Mouse (Mus musculus): ENCODE data around the gene Samhd1.

Gene Samhd1

DNA sequence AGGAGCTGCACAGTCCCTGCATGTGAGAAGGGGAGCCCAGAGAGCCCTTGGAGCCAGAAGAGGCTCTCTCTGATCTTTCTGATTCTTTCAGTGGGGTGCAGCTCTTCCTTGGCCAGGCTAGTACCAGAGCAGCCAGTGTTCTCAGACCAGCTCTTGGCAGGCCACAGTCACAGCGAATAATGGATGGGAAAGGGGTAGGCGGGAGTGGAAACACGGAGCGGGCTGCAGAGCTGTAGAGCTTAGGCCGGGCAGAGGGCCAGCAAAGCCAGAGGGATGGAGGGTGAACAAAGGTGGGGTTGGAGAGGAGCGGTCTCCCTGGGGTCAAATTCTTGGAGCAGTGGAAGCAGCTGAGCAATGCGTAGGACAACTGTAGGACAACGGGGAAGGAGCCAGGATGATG lies 43.0 kb downstream of the Samhd1 start:
- no peak for DNase-seq

DNA sequence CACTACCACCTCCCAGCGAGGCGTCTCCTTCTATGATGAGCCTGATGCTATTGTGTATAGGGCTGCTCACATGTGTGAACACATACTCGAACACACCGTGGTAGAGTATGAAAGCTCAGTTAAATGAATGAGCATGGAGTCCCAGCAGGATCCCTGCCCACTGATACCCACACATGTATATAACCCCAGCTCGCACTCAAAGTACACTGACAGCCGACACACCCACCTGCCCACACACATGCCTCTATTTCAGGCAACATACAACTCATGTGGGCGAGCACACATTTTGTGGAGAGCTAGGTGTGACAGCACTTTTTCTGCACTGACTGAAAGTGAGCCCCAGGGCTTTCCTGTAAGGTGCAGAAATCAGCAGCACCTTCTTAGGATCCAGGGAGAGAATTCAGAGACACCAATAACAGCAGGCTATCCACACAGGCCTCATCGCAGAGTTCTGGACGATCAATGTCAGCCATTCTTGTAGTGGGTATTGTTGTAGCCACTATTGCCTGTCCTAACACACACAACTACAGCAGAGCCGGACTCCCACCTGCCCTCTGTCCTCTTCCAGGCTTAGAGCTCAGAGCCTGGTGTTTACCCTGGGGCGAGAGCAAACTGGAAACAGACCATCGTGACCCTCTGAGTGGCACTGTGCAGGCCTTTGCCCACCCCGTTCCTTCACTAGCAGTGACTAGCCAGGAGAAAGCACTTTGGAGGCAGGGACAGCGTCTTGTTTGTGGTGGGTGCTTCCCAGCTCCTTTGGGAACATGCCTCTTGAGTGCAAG lies 47.3 kb downstream of the Samhd1 start:
- peak; percentile 67 for DNase-seq

DNA sequence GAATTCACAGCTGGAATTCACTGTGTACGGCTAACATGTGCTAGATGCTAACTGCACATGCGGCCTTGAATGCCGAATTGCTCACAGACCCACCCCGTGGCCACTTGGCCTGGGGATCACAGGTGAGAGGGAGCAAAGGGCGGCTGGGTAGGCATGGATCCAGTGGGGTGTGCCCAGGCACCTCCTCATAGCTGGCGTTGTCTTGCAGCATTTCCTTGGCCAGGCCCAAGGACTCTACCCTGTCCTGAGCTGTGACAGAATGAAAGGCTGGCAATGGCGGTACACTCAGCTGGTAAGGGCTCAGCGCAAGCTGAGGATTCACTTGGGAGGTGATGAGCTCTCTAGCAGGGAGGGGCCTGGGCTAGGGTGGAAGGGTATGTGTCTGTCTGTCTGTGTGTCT lies 48.3 kb downstream of the Samhd1 start, which contains the start of gene Tldc2:
Gene Tldc2 (plus strand): TSS at position 260 of the 400 bp plus-strand sequence.
- no peak for DNase-seq

DNA sequence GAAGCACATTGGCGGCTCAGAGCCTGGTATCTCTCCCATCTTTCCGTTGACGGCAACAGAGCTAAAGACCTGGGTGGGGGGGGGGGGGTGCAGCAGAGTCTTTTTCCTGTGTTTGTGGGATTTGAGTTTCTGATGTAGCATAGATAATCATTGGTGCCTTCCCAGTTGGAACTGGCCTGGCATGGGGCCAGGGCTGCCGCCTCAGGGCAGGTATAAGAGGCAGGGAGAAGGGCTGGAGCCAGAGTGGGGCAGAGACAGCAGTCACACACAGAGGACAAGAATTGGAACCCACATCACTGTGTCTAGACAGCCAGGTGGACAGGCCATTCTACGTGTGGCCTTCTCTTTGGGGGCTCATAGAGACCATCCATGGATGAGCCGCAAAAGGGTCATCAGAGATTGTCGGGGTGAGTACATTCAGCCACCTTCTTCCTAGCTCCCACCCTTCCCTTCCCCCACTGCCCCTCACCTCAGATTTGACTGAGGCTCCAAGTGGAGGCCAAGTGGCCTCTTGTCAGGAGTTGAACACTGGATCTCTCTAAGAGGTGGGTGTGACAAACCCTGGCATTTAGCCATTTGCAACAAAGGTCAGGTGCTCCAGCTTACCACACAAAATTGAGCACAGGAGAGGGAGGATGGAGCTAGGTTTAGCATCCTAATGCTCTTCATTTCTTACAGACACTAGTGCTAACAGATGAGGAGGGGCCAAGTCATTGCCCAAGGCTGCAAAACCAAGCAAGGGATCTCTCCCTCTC lies 50.1 kb downstream of the Samhd1 start:
- DNase-seq = no peak

DNA sequence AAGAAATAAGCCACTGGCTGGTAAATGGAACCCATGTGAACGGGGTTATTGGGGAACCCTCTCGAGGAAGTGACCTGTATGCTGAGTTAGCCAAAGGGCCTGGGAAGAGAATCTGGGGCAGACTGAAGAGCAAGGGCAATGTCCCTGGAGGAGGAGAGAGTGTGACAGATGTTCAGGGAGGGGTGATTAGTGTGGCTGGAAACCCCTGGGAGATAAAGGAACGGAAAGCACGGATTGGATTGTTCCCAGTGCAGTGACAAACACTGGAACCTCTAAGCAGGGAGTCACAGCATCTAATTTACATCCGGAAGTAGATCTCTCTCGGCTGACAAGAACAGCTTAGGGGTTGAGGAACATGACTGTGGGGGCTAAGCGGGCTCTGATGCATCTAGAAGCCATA lies 53.1 kb downstream of the Samhd1 start:
- DNase-seq = no peak

DNA sequence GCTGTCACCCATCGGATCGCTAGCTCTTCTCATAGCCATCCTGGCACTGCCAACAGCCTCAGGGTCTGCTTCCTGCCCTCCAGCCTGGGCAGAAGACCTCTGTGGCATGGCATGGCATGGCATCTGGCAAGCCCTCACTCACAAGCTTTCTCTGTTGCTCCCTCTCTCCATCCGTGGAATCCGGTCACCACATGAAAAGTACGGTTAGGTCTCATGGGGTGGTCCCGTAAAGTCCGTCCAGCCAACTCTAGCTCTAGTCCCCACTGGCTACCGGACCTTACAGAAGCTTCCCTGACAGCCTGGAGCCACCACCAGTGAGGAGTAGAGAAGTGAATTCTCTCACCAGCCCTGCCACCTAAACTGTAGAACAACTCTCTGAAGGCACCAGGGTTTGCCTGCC lies 53.7 kb downstream of the Samhd1 start:
- DNase-seq = no peak

DNA sequence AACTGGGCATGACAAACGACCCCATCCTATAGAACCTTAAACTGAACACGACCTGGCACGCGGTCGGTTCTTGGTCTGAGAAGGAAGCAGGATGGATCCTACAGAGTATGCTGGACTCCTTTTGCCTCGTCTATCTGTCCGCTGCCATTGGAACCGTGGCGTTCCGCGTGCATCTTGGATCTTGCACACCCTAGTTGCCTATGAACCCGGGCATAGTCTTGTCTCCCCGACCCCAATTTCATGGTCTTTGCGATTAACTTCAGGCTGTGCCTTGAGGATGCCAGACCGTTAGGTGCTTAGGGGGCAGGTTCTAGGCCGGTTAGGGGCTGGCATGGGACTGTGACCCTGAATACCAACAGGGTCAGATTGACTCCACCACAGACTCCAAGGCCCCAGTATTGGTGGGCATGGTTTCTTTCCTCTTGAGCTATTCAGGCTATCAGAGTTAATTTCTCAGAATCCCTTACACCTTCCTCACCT lies 55.3 kb downstream of the Samhd1 start:
- no peak for DNase-seq

DNA sequence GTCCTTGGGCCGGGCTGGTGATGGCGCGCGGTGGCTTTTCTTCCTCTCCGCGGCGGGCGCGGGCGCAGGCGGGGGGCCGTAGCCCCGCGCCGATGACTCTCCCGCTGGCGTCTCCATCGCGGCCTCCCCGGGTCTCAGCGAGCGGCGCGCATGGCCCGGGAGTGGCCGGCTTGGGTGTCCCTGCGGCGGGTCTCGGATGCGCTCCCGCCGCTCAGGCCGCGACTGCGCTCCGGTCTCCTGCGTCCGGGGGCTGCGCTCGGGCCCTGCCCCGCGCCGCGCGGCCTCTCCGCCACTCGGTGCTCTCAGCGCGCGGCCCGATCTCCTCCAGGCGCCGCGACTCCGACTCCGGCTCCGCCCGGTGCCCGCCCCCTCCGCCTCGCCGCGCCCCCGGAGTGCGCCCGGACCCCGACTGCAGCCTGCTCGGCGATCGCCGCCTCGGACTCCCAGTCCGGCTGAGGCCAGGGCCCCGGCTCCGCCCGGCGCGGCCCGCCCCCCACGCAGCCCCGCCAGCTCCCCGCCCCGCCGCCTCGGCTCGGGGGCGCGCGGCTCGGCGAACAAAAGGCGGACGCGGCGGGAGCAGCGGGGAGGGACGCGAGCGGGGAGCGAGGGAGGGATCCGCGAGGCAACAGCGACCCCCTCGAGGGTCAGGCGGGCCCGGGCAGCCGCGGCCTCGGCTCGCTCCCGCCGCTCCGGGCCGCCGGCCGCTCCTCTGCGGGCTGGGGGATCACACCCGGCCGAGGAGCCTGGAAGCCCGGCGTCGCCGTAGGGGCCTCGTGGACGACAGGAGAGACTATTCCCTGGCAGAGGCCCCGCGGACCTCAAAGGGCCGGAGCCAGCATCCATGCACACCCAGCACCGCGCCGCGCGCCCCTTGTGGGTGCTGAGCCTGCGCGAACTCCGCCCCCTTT lies 56.0 kb downstream of the Samhd1 start, which contains the start of gene Soga1:
Gene Soga1 (minus strand): TSS at position 462 of the 908 bp plus-strand sequence.
- peak; percentile 89 for DNase-seq

DNA sequence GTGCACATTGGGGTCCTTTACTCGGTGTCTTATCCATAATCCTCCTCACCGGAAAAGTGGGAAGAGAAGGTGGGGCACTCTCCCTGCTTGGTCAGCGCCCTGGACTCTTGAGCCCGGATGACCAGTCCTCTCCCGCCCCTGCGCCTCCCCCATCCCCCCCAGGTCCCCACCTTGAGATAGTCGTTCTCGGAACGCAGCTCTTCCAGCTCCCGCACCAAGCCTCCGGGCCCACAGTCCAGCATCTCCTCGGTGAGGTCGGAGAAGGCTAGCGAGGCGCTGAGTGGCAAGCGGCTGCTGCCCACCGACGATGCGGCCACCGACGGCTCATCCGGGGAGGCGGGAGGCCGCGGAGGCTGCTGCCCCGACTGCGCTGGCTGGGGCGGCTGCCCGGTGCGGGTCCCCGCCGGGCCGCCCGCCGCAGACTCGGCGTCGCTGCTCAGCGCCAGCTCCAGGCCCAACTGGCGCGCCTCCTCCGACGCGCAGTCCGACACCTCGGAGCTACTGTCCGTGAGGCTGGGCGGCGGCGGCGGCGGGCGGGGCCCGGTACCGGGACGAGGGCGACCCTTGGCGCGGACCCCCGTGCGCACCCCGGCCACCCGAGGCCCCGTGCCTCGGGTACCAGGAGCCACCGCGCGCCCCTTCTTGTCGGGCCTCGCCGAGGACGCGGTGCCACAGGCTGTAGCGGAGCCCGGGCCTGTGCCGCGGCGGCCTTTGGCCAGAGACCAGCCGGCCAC lies 56.8 kb downstream of the Samhd1 start:
- DNase-seq = no peak

DNA sequence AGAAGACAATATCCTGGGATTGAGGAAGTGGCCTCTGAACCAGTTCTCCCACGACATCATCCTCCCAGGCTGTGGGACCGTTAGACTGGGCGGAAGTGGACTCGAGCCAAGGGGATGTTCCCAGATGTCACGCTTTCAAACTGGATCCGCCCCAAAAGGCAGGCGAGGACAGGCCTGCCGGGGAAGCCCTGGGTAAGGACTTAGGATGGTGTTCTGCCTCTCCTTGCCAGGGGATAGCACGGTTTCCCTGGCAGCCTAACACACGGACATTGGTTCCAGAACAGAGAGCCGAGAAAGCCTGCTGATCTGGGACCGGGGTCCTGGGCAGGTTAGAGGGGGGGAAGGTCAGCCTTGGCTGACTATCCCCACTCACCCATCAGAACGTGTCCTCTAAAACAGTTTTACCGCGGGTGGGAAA lies 57.4 kb downstream of the Samhd1 start:
- DNase-seq = peak; percentile 88

DNA sequence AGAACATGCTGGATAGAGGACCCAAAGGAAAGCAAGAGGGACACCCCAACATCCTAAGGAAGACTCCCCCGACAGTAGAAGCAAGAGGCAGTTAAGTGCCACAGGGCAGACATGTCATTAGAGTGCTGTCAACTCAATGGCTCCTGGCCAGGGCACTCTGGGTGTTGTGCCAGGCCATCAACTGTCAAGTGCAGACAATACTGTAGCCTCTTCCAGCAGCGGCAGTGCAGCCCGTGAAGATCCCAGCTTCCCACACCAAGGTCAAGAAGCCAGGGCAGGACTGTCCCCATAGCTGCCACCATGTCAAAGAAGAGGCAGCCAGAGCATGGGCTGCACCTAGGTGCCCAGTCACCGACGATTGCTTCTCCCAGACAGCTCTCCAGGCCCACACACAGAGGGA lies 57.9 kb downstream of the Samhd1 start:
- DNase-seq = no peak

DNA sequence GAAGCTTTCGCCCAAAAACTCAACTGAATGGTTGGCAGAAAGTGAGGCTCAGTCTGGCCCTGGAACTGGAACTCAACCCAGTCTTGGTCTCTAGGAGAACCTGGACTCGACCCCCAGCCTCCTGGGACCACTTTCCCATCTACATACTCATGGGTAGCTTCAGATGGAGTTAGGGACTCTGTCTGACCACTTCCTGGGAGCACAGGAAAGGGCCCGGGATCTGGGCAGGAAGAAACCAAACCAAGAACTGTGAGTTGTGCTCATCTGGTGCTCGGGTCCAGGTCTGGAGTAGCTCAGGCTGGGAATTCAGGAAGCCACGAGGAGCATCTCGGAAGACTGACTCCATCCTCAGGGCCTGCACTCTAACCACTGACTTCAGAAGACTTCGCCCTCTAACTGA lies 58.5 kb downstream of the Samhd1 start:
- no peak for DNase-seq

DNA sequence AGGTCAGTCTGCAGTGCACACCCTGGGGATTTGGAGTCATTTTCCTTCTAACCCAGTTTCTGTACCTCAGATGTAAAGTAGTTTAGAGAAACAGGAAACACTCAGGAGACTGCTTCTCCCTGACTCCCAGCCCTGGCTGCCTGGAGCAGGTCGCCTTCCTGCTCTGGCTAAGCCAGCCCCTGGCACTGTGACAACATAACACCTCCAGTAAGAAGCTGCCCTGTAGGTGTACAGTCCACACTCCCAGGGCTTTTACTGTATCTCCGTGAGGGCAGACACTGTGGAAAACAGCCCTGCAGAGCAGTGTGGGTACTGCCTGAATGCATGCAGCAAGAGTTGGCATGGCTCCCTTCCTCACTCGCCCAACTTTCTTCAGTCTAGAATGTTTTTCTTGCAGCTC lies 59.4 kb downstream of the Samhd1 start:
- no peak for DNase-seq

DNA sequence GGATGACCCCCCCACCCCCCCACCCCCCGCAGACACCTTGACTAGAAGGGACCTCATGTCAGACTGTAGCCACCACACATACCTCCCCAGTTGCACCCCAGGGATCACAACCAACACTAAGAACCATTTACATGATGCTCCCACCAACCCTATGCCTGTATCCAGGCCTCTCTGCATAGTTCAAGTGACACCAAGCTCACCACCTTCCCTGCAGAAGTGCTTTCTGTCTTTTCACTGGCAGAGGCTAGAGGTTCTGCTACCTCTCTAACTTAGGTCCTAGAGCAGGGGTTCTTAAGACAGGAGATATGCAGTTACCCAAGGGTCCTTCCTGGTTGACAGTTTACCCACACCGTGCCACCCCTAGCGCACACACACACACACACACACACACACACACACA lies 59.8 kb downstream of the Samhd1 start:
- DNase-seq = no peak

DNA sequence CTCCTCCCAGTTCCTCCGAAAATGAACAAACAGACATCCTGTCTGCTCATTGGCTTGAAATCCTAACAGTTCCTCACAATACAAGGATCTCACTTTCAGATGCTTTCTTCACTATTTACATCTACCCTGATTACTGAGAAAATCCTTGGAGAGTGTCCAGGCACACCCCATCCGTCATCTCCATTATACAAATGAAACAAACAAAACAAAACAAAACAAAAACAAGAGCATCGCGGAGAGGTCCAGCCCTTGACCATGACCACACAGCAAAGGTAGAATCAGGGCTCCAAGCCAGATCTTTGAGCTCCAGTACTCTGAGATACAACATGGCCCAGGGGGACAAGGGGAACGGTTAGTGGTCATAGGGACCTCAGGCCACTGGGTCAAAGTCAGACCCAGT lies 60.3 kb downstream of the Samhd1 start:
- DNase-seq = no peak

DNA sequence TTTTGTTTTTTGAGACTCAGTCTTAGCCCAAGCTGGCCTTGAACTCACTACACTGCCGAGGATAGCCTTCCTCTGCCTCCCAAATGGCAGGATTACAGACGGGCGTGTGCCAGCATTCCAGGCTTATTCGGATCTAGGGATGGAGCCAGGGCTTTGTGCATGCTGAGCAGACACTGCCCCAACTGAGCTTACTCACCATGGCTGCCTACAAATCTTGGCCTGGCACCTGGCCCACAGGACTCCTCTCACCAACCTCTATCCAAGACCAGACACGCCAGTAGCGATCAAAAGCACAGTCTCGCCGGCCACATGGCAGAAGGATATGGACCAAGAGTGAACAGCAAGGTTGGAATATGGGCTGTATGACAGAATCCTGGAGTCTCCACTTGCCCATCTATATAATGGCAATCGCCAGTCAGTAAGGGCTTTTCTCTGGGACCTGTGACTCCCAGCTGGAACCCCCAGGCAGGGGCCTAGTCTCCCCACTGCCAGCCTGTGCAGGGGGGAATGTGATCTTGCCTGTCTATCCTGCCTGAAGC lies 60.8 kb downstream of the Samhd1 start:
- DNase-seq = no peak

DNA sequence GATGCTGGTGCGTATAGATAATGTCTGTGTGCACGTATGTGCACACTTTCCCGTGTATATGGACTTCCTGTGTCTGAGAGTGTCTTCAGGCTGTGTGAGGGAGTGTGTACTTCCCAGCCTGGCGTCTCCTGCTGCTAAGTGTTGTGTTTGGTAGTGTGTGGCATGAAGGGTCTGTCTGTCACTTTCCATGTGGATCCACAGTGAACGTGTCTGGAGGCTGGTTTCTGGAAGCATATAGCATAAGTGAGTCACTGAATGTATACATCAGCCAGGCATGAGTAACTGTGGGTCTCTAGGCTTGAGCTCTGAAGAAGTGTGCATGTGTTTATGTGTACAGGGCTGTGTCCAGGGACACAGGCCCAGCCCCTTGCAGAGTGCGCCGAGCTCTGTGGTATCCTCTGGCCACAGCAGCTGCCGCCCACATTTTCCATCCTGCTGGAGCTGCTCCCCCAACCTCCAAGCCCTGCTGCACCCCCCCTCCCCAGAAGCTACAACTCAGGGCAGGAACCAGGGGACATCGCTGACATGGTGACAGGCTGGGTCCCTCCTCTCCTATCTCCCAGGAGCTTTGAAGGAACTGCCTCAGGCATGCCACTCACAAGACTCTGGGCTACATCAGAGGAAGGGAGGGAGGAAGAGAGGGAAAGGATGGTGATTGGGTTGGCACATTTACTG lies 61.5 kb downstream of the Samhd1 start:
- DNase-seq = no peak

DNA sequence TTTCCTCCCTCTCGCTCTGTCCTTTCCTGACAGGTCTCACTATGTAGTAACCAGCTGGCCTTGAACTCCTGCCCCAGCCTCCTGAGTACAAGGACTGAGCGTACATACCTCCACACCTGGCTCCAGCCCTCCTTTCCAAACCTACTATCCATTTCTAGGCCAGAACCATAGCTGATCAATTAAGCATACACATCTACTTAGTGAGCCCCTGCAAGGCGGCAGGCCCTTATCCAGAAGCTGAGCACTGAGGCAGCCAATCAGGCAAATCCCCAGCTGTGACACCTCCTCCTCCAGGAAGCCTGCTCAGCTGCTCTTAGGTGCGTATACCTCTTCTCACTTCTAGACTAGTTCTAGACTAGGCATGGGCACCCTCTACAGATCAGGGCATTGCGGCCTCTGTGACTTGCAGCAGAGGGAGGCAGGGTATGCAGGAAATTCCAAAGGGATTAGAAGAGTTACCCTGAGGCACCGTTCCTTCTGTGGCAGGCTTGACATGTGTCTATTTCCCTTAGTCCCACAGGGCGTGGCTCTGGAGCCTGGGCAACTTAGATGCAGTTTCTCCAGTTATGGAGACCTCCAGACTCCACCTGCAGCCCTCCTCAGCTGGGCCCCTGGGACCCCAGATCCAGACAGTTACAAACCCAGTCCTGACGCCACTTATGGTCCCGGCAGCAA lies 62.6 kb downstream of the Samhd1 start:
- DNase-seq = no peak

DNA sequence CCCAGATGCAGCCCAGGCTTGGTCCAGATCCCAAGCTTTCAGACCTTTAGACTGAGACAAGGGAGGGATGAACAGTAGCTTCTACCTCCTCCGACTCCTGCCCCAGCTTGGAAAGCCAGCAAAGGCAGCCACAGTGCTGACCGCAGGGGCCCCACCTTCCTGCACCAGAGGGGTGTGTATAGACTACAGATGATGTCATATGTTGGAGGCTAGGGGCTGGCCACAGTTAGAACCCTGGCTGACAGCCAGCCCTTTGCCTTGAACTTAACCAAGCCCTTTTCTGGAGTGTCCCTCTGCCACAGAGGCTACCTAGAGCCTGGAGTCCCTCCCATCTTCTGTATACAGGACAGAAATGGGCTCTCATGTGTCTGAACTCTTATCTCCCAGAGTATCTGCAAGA lies 63.5 kb downstream of the Samhd1 start:
- peak; percentile 77 for DNase-seq

DNA sequence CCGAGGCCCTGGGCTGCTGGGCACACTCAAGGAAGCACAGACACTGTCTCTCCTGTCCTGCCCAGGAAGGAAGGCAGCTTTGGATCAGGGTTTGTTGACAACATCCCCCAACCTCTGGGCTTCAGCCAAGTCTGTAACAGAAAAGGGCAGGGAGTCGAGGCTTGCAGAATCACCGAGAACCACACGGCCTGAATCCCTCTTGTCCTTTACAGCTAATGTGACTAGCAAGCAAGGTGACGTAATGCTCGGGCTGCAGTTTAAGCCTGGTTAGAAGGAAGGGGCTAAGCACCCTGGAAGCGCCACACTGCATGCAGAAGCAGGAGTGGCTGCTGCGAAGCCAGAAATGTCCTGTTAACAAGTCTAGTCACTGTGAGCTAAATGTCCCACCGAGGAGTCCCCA lies 64.7 kb downstream of the Samhd1 start:
- DNase-seq = peak; percentile 65
